Mouse (Mus musculus): Measurements from ENCODE around the gene Teddm2. TPM values are rescaled to one million over a fixed set of nuclear protein-coding genes. Genes with fewer than 3 reads are reported as not detected.

The Teddm2 gene
- polyA plus RNA-seq, 1 experiment from 2014 or later = 0.28 TPM

DNA sequence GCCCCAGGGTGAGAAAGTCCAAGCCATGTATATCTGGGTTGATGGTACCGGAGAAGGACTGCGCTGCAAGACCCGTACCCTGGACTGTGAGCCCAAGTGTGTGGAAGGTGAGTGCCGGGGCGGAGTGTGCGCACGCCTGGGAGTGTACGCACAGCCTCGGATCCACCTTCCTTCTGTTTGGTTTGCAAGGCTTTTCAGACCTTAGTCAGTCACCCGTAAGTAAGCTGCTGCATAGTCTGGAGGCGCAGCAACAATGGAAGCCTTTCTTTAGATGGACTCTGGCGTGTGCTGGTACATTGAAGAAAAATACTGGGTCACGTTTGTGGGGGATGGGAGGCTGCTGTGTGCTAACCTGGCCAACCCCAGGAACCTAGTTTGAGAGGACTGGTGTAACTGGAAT, 3.0 kb upstream of the Teddm2 start:
- Histone ChIP-seq H3K27me3 (replicated peaks) (no peaks in the 10 kb centered on the region), H3K4me3 (no peak overlapping the region), H3K9me3 (no peaks in the 10 kb centered on the region), H3K27ac (replicated peaks) (no peak overlapping the region), H3K4me2 (no peak overlapping the region), H3K9ac (no peak overlapping the region), H3K4me1 (peaks cover 27% of the 10 kb centered on the region), H3K36me3 (peaks cover 56% of the 10 kb centered on the region)
- 92% methylated on average over 13 of the region's 13 CpGs for WGBS
- no peak for ATAC-seq (ENCODE audit: extremely low read depth, insufficient number of reproducible peaks, low FRiP score, low TSS enrichment)

DNA sequence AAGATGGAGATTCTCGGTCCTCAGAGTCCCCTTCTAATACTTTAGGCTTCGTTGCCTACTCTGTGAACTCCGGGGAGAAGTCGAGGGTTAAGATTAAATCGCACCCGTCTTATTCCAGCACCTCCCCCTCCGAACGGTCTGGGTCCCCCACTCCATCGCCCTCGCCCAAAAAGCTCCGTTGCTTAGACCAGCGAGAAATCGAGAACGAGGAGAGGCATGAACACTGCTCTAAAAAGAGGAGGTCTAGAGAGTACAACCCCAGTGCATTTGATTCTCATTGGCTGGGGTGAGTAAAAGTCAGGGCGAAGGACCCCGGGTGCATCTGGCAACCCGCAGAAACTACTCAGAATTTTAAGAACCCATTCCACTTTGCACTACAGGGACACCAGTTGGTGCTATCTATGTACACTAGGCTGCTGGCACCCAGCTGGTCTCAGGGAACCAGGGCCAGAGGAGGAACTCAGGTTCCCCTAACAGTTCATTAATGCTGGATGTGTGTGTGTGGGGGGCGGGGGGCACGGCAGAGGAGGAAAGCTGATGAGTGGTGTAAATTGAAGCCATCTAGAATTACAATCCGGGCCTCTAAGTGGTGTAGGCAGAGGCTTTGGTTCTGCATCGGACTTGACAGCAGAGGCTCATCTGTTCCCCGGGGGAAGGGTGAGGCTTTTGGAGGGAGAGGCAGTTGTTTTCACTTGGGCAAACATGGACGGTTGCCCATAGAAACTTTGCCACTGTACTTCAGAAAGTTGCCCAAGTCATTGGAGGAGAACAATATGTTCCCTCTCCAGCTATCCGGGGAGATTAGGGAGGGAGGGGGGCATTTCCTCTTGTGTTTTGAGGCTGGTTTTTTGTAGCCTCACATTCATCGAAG, 1.1 kb upstream of the Teddm2 start:
- no peak for ATAC-seq (ENCODE audit: extremely low read depth, insufficient number of reproducible peaks, low FRiP score, low TSS enrichment)
- H3K9me3 ChIP-seq = no peaks in the 10 kb centered on the region
- H3K4me3 ChIP-seq = peak overlapping the region; percentile 79
- no peaks in the 10 kb centered on the region for H3K27me3 ChIP-seq (replicated peaks)
- H3K36me3 ChIP-seq = peaks cover 37% of the 10 kb centered on the region
- peaks cover 36% of the 10 kb centered on the region for H3K4me1 ChIP-seq
- H3K9ac ChIP-seq = peak overlapping the region; percentile 94
- H3K27ac ChIP-seq (replicated peaks) = peak overlapping the region; percentile 97
- WGBS = 3% methylated on average over 25 of the region's 25 CpGs
- peak overlapping the region; percentile 87 for H3K4me2 ChIP-seq

- 0% methylated on average over 36 of the region's 36 CpGs for WGBS
- peak overlapping the region; percentile 94 for H3K9ac ChIP-seq
- peak overlapping the region; percentile 87 for H3K4me2 ChIP-seq
- peaks cover 29% of the 10 kb centered on the region for H3K36me3 ChIP-seq
- peak; percentile 35; the same call in 1 of the 2 replicates for ATAC-seq (ENCODE audit: extremely low read depth, insufficient number of reproducible peaks, low FRiP score, low TSS enrichment)
- peak overlapping the region; percentile 97 for H3K27ac ChIP-seq (replicated peaks)
- H3K9me3 ChIP-seq = no peaks in the 10 kb centered on the region
- peak overlapping the region; percentile 79 for H3K4me3 ChIP-seq
- H3K27me3 ChIP-seq (replicated peaks) = no peaks in the 10 kb centered on the region
- H3K4me1 ChIP-seq = peaks cover 36% of the 10 kb centered on the region
Measured at GRCm38 (mm10) chr1:153900381-153900780, 353 bp upstream of the Teddm2 start.

GRCm38 (mm10) chr1:153898989-153899730, 868 bp downstream of the Teddm2 start:
- ATAC-seq (ENCODE audit: extremely low read depth, insufficient number of reproducible peaks, low FRiP score, low TSS enrichment) = no peak
- H3K27me3 ChIP-seq (replicated peaks) = peaks cover 4% of the 10 kb centered on the region; the same call in 1 of the 2 replicates
- peak overlapping the region; percentile 79 for H3K4me3 ChIP-seq
- peaks cover 17% of the 10 kb centered on the region for H3K36me3 ChIP-seq
- H3K9me3 ChIP-seq = no peaks in the 10 kb centered on the region
- H3K4me2 ChIP-seq = peak overlapping the region; percentile 87
- peak overlapping the region; percentile 97 for H3K27ac ChIP-seq (replicated peaks)
- peak overlapping the region; percentile 81 for H3K9ac ChIP-seq
- peaks cover 36% of the 10 kb centered on the region for H3K4me1 ChIP-seq
- 15% methylated on average over 22 of the region's 22 CpGs for WGBS

DNA sequence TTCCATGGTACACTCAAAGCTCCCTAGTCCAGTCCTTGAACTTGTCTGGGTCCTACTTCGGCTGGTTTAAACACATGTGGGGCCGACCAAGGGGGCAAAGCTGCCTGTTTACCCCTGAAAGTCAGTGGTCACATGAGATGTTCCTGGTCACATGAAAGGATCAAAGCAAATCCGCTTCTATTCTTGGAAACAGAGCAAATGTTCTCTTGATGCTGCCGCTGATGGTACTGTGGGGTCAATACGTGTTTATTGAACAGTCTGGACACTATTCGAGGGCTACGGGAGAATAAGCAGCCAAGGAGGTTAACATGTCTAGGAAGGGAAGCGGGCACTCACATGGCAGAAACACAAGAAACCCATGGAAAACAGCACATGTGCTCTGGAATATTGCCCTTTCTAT, 2.8 kb downstream of the Teddm2 start:
- Histone ChIP-seq H3K9ac (no peak overlapping the region), H3K9me3 (no peaks in the 10 kb centered on the region), H3K36me3 (no peaks in the 10 kb centered on the region), H3K4me2 (no peak overlapping the region), H3K27me3 (replicated peaks) (peaks cover 8% of the 10 kb centered on the region), H3K4me3 (no peak overlapping the region), H3K27ac (replicated peaks) (no peak overlapping the region), H3K4me1 (peaks cover 34% of the 10 kb centered on the region)
- no peak for ATAC-seq (ENCODE audit: extremely low read depth, insufficient number of reproducible peaks, low FRiP score, low TSS enrichment)
- 71% methylated on average over 8 of the region's 8 CpGs for WGBS

- H3K27me3 ChIP-seq (replicated peaks) = peaks cover 18% of the 10 kb centered on the region
- no peak overlapping the region for H3K4me3 ChIP-seq
- H3K27ac ChIP-seq (replicated peaks) = no peak overlapping the region
- no peak for ATAC-seq (ENCODE audit: extremely low read depth, insufficient number of reproducible peaks, low FRiP score, low TSS enrichment)
- 34% methylated on average over 5 of the region's 5 CpGs for WGBS
- no peak overlapping the region for H3K9ac ChIP-seq
- H3K4me1 ChIP-seq = peaks cover 21% of the 10 kb centered on the region
- no peaks in the 10 kb centered on the region for H3K36me3 ChIP-seq
- H3K4me2 ChIP-seq = no peak overlapping the region
- no peaks in the 10 kb centered on the region for H3K9me3 ChIP-seq
Measured at GRCm38 (mm10) chr1:153894979-153895378, 5.0 kb downstream of the Teddm2 start.

GRCm38 (mm10) chr1:153894201-153894893, 5.7 kb downstream of the Teddm2 start:
- ATAC-seq (ENCODE audit: extremely low read depth, insufficient number of reproducible peaks, low FRiP score, low TSS enrichment) = no peak
- H3K27ac ChIP-seq (replicated peaks) = no peak overlapping the region

DNA sequence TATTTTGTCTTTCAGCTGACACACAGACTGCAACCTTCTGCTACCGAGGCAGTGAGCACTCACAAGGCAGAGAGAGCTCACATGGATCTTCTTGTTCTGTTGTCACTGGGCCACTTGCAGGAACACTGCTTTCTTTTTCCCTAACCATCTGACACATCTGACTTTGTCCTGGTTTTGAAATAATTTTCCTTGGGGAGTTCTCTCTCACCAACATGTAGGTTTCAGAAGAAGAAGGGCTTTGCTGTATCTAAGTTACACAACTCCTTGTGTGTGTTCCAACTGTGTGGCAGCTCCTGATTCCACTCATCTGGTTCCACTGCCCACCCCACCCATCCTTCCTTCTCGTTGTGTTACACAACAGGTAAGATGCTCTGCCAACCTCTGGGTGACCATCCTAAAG, 6.3 kb downstream of the Teddm2 start:
- no peak for ATAC-seq (ENCODE audit: extremely low read depth, insufficient number of reproducible peaks, low FRiP score, low TSS enrichment)
- WGBS = 62% methylated on average over 2 of the region's 2 CpGs
- H3K4me2 ChIP-seq = no peak overlapping the region

More at GRCm38 (mm10) chr1:153894201-153894893, 5.7 kb downstream of the Teddm2 start:
- 42% methylated on average over 8 of the region's 8 CpGs for WGBS
- H3K27me3 ChIP-seq (replicated peaks) = peaks cover 18% of the 10 kb centered on the region
- no peak overlapping the region for H3K4me2 ChIP-seq
- no peaks in the 10 kb centered on the region for H3K9me3 ChIP-seq
- H3K9ac ChIP-seq = no peak overlapping the region
- no peaks in the 10 kb centered on the region for H3K36me3 ChIP-seq
- peaks cover 21% of the 10 kb centered on the region for H3K4me1 ChIP-seq
- H3K4me3 ChIP-seq = no peak overlapping the region

DNA sequence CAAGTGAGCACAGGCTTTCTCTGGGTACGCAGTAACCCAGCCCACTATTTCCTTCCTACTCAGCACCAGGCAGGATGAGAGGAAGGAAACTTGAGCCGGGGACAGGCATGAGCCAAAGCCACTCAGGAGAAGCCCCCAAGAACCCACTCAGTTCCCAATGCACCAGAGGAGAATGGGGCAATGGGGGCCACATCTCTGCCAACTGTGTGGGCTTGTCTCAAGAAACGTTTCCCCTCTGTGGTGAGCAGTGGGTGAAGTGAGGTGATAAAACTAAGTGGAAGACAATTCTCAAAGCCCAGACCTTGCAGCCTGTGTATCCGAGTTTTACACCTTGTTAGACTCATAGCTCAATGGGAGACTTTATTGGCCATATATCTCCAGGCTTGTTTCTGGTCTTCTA, 8.6 kb downstream of the Teddm2 start, which contains the start of gene Teddm1a:
TSS of gene Teddm1a (plus strand) at position 301 of the 400 bp plus-strand sequence.
- no peak within 1 kb of the TSS for H3K4me3 ChIP-seq
- no peak within 1 kb of the TSS for H3K9ac ChIP-seq
- no peaks in the 10 kb centered on the region for H3K9me3 ChIP-seq
- no peak for ATAC-seq (ENCODE audit: extremely low read depth, insufficient number of reproducible peaks, low FRiP score, low TSS enrichment)
- H3K4me1 ChIP-seq = no peaks in the 10 kb centered on the region
- H3K27ac ChIP-seq (replicated peaks) = no peak within 1 kb of the TSS
- H3K4me2 ChIP-seq = no peak within 1 kb of the TSS
- WGBS = 48% methylated on average over 4 of the region's 4 CpGs
- H3K27me3 ChIP-seq (replicated peaks) = peaks cover 22% of the 10 kb centered on the region
- no peaks in the 10 kb centered on the region for H3K36me3 ChIP-seq

More for the DNA sequence above, 6.3 kb downstream of the Teddm2 start:
- H3K9me3 ChIP-seq = no peaks in the 10 kb centered on the region
- H3K4me1 ChIP-seq = peaks cover 15% of the 10 kb centered on the region
- no peak overlapping the region for H3K27ac ChIP-seq (replicated peaks)
- no peak overlapping the region for H3K4me3 ChIP-seq
- peaks cover 18% of the 10 kb centered on the region for H3K27me3 ChIP-seq (replicated peaks)
- no peak overlapping the region for H3K9ac ChIP-seq
- no peaks in the 10 kb centered on the region for H3K36me3 ChIP-seq

DNA sequence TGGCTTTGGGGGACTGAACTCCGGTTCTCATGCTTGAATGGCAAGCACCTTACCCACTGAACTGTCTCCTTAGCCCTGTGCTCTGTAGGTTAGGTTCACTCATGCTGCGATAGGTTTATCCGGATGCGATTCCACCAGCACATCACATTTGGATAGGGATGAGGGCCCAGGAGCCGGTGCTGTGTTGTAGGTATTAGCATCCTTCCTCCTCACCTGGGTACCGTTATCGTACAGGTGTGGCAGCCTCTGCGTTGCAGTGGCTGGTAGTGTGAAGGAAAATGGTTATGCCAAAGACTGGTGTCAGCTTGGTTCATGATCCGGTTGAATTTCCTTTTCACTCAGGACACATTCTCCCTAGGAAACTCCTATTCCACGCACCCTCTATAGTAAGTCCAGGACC, 9.9 kb downstream of the Teddm2 start:
- Histone ChIP-seq H3K27me3 (replicated peaks) (peaks cover 22% of the 10 kb centered on the region), H3K9ac (no peak overlapping the region), H3K9me3 (no peaks in the 10 kb centered on the region), H3K4me1 (no peaks in the 10 kb centered on the region), H3K27ac (replicated peaks) (no peak overlapping the region), H3K36me3 (no peaks in the 10 kb centered on the region), H3K4me2 (no peak overlapping the region), H3K4me3 (no peak overlapping the region)
- ATAC-seq (ENCODE audit: extremely low read depth, insufficient number of reproducible peaks, low FRiP score, low TSS enrichment) = no peak
- WGBS = 91% methylated on average over 10 of the region's 10 CpGs

Measured in heart, embryonic 13.5 days (tissue).